Mouse (Mus musculus) embryonic facial prominence, embryonic 10.5 days (tissue): ENCODE data around the gene Efnb3. TPM values are rescaled to one million over a fixed set of nuclear protein-coding genes. Genes with fewer than 3 reads are reported as not detected.
"Not testable (repeated sequence)": the region's sequence is repeated elsewhere in the genome, so short reads cannot be mapped to it uniquely, and the experiment has no call there.

Experiments used
- DNase-seq: peaks from one replicate; pipeline ENCODE4 v3.0.0-alpha.2; 2017; ENCODE audit warnings: low spot score
- H3K27ac ChIP-seq: fragments of 300-500 bp; sonication (generic); replicated peaks from 2 replicates; pipeline ENCODE4 v1.5.1; 2016; ENCODE audit warnings: mild to moderate bottlenecking
- H3K27me3 ChIP-seq: fragments of 300-500 bp; sonication (generic); replicated peaks from 2 replicates; pipeline ENCODE4 v1.6.1; 2016; ENCODE audit warnings: low read depth, mild to moderate bottlenecking; ENCODE audit not compliant: poor library complexity, severe bottlenecking
- H3K36me3 ChIP-seq: fragments of 300-500 bp; sonication (generic); replicated peaks from 2 replicates; pipeline ENCODE4 v1.6.1; 2016; ENCODE audit warnings: mild to moderate bottlenecking, moderate library complexity
- H3K4me1 ChIP-seq: fragments of 300-500 bp; sonication (generic); 2 replicates; pipeline ENCODE4 v1.6.1; 2016
- H3K4me3 ChIP-seq: fragments of 300-500 bp; sonication (generic); 2 replicates; pipeline ENCODE4 v1.5.1; 2016; ENCODE audit warnings: mild to moderate bottlenecking, moderate library complexity
- H3K9me3 ChIP-seq: fragments of 300-500 bp; sonication (generic); 2 replicates; pipeline ENCODE4 v1.6.1; 2016; ENCODE audit warnings: mild to moderate bottlenecking
- WGBS: fragments of 180-500 bp; shearing (Covaris S2); methylation state at CpG from one replicate; pipeline ENCODE4 v1.1.7; 2016; 5-methylcytosine and 5-hydroxymethylcytosine counted together
- polyA plus RNA-seq: library from polyadenylated mRNA; unstranded; fragments of >200 nt; fragmentation: Nextera tagmentation; extraction: Ambion mirVana; gene quantifications from 2 replicates; pipeline ENCODE4 v1.2.1, GENCODE M21; 2016

Gene Efnb3
- polyA plus RNA-seq, 1 experiment from 2014 or later, result 29.5 TPM

- Histone ChIP-seq H3K9me3 (no peaks in the 10 kb centered on the region), H3K36me3 (no peaks in the 10 kb centered on the region), H3K4me3 (no peak overlapping the region), H3K27me3 (no peaks in the 10 kb centered on the region), H3K27ac (no peak overlapping the region), H3K4me1 (peaks cover 23% of the 10 kb centered on the region)
- 75% methylated on average over 1 of the region's 1 CpGs for WGBS
- DNase-seq, result no peak
Observed at GRCm38 (mm10) chr11:69534990-69535389, 25.0 kb downstream of the Efnb3 start.

DNA sequence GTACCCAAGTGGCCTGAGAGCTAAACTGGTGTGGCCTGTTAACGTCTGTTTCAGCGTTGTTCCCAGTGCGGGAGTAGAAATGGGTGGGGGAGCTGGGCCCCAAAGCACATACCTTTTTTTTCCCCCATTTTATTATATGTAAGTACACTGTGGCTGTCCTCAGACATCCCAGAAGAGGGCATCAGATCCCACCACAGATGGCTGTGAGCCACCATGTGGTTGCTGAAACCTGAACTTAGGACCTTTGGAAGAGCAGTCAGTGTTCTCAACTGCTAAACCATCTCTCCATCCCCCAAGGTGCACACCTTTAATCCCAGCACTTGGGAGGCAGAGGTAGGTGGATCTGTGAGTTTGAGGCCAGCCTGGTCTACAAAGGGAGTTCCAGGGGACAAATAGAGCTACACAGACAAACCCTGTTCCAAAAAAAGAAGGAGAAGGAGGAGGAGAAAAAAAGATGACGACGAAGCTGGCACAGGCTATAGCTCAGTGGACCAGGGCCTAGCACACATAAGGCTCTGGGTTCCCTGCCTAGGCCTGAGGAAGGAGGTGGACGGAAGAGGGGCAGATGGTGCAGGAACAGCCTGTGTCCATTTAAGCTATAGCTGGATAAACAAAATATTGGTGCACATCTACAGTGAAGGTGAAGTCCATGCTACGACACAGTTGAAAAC lies 27.4 kb downstream of the Efnb3 start:
- no peaks in the 10 kb centered on the region for H3K36me3 ChIP-seq
- 81% methylated on average over 7 of the region's 7 CpGs for WGBS
- H3K27ac ChIP-seq, result 0 out of 2 replicates have a peak overlapping the region, but pooled peaks have one; percentile 8
- peaks cover 11% of the 10 kb centered on the region for H3K4me1 ChIP-seq
- DNase-seq, result no peak
- H3K27me3 ChIP-seq, result no peaks in the 10 kb centered on the region
- H3K4me3 ChIP-seq, result no peak overlapping the region
- H3K9me3 ChIP-seq, result no peaks in the 10 kb centered on the region

GRCm38 (mm10) chr11:69530755-69531154 lies 29.2 kb downstream of the Efnb3 start:
- 86% methylated on average over 6 of the region's 6 CpGs for WGBS
- not testable (repeated sequence) for H3K4me3 ChIP-seq

DNA sequence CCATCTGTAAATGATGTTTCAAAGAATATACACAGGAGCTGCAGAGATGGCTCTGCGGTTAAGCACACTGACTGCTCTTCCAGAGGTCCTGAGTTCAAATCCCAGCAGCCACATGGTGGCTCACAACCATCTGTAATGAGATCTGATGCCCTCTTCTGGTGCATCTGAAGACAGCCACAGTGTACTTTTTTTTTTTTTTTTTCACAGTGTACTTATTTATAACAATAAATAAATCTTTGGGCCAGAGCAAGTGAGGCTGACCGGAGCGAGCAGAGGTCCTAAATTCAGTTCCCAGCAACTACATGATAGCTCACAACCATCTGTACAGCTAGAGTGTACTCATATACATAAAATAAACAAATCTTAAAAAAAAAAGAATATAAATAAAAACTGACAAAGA lies 29.7 kb downstream of the Efnb3 start:
- H3K4me1 ChIP-seq, result peaks cover 21% of the 10 kb centered on the region
- not testable (repeated sequence) for H3K27ac ChIP-seq, DNase-seq, H3K4me3 ChIP-seq, H3K27me3 ChIP-seq, H3K36me3 ChIP-seq, H3K9me3 ChIP-seq
- WGBS, result 89% methylated on average over 3 of the region's 3 CpGs

More at GRCm38 (mm10) chr11:69530755-69531154, 29.2 kb downstream of the Efnb3 start:
- not testable (repeated sequence) for H3K9me3 ChIP-seq, H3K36me3 ChIP-seq, H3K27me3 ChIP-seq, H3K27ac ChIP-seq, DNase-seq
- H3K4me1 ChIP-seq, result peaks cover 22% of the 10 kb centered on the region

DNA sequence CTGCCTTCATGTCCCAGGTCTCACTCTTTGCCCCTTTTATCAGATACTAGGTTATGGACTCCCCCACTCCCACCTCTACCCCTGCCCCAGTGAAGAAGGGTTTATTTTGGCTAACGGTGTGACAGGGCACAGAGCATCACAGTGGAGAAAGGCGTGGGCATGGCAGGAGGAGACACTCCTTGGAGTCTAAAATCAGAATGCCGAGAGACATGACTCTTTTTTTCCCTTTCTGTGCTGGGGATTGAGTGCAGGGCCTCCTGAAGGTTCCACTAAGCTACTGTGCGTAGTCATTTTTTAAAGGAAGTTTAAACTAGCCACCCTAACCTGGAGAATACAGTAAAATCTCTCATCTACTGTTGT lies 32.0 kb downstream of the Efnb3 start:
- no peak for DNase-seq
- H3K27ac ChIP-seq, result peak overlapping the region; percentile 88

GRCm38 (mm10) chr11:69527098-69528030 lies 32.6 kb downstream of the Efnb3 start:
- H3K4me1 ChIP-seq, result peaks cover 21% of the 10 kb centered on the region
- peak overlapping the region; percentile 88 for H3K27ac ChIP-seq
- no peaks in the 10 kb centered on the region for H3K9me3 ChIP-seq
- no peaks in the 10 kb centered on the region for H3K27me3 ChIP-seq
- 6% methylated on average over 30 of the region's 30 CpGs for WGBS
- H3K36me3 ChIP-seq, result no peaks in the 10 kb centered on the region
- DNase-seq, result peak; percentile 65
- H3K4me3 ChIP-seq, result peak overlapping the region; percentile 49

More for the DNA sequence above, 32.0 kb downstream of the Efnb3 start:
- no peaks in the 10 kb centered on the region for H3K27me3 ChIP-seq
- 77% methylated on average over 4 of the region's 4 CpGs for WGBS
- H3K36me3 ChIP-seq, result no peaks in the 10 kb centered on the region
- H3K9me3 ChIP-seq, result no peaks in the 10 kb centered on the region
- H3K4me3 ChIP-seq, result peak overlapping the region; percentile 49
- H3K4me1 ChIP-seq, result peaks cover 21% of the 10 kb centered on the region

- WGBS, result 46% methylated on average over 4 of the region's 4 CpGs
- DNase-seq, result no peak
- Histone ChIP-seq H3K27ac (peak overlapping the region; percentile 88), H3K4me1 (peaks cover 21% of the 10 kb centered on the region), H3K4me3 (peak overlapping the region; percentile 49), H3K27me3 (no peaks in the 10 kb centered on the region), H3K9me3 (no peaks in the 10 kb centered on the region), H3K36me3 (no peaks in the 10 kb centered on the region)
Observed at GRCm38 (mm10) chr11:69526631-69527030, 33.4 kb downstream of the Efnb3 start.

DNA sequence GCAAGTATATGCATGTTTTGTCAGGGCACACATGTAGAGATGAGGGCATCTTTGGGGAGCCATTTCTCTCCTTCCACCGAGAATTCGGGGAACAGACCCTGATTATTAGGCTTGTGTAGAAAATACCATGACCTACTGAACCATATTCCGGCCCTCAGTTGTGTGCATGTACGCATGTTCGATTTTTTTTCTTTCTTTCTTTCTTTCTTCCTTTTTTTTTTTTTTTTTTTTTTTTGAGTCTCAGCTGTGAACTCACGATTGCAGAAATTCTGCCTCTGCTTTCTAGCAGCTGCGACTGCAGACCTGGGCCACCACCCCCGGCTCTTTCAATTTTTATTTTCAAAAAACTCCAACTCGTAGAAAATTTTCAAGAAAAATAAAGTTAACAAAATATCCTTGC lies 34.3 kb downstream of the Efnb3 start:
- no peaks in the 10 kb centered on the region for H3K36me3 ChIP-seq
- H3K27ac ChIP-seq, result 0 out of 2 replicates have a peak overlapping the region, but pooled peaks have one; percentile 88
- H3K4me1 ChIP-seq, result peaks cover 25% of the 10 kb centered on the region
- DNase-seq, result no peak
- no peak overlapping the region for H3K4me3 ChIP-seq
- 91% methylated on average over 9 of the region's 9 CpGs for WGBS
- no peaks in the 10 kb centered on the region for H3K9me3 ChIP-seq
- no peaks in the 10 kb centered on the region for H3K27me3 ChIP-seq

DNA sequence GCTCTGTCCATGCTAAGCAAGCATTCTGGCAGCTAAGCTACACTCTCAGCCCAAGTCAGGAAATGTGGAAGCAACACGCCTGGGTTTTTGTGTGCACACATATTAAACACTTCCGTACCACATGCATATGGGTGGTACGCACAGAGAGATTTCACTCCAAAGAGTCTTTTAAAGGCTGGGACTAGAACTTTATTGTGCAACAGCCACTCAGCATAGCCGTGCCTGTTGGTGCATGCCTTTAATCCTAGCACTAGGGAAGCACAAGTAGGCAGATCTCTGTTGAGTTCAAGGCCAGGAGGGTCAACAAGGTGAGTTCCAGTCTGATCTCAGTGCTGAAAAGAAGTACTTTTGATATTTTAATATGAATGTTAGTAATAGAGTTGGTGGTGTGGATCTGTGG lies 36.4 kb downstream of the Efnb3 start:
- Histone ChIP-seq H3K27ac (no peak overlapping the region), H3K4me3 (no peak overlapping the region), H3K4me1 (peaks cover 29% of the 10 kb centered on the region), H3K36me3 (no peaks in the 10 kb centered on the region), H3K9me3 (no peaks in the 10 kb centered on the region), H3K27me3 (no peaks in the 10 kb centered on the region)
- 88% methylated on average over 4 of the region's 4 CpGs for WGBS
- no peak for DNase-seq

DNA sequence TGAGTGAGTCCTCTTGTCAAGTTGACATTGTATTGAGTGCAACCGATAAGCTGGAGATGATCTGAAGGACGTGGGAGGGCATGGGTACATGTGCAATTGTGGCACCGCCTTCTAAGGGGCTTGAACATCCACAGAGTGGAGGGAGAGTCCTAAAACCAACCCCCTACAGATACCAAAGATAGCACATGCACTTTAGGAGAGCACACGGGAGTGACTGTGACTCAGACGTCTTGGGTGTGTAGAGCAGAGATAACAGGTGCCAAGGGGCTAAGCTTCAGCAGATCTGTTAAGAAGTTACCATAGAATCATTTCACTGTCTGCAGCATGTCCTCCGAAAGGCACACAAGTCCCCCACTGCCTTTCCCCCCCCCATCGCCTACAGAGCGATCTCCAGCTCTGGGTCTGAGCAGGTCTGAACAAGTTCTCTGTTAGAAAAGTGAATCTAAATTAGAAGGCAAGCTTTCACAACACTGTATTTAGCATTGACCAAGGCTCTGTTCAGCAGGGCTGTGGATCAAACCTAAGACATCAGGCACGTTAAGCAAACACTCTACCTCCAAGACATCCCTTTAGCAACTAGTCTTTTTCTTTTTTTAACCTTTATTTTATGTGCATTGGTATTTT lies 38.4 kb downstream of the Efnb3 start:
- 84% methylated on average over 9 of the region's 9 CpGs for WGBS

GRCm38 (mm10) chr11:69519976-69520375 lies 40.0 kb downstream of the Efnb3 start:
- Histone ChIP-seq H3K36me3 (no peaks in the 10 kb centered on the region), H3K4me3 (no peak overlapping the region), H3K9me3 (no peaks in the 10 kb centered on the region), H3K4me1 (peaks cover 21% of the 10 kb centered on the region; the same call in 1 of the 2 replicates), H3K27me3 (peaks cover 13% of the 10 kb centered on the region; the same call in 1 of the 2 replicates), H3K27ac (no peak overlapping the region)
- DNase-seq, result no peak
- 71% methylated on average over 4 of the region's 4 CpGs for WGBS

More for the DNA sequence above, 38.4 kb downstream of the Efnb3 start:
- Histone ChIP-seq H3K27me3 (no peaks in the 10 kb centered on the region), H3K4me1 (peaks cover 18% of the 10 kb centered on the region), H3K27ac (no peak overlapping the region), H3K36me3 (no peaks in the 10 kb centered on the region), H3K9me3 (no peaks in the 10 kb centered on the region), H3K4me3 (no peak overlapping the region)
- no peak for DNase-seq

DNA sequence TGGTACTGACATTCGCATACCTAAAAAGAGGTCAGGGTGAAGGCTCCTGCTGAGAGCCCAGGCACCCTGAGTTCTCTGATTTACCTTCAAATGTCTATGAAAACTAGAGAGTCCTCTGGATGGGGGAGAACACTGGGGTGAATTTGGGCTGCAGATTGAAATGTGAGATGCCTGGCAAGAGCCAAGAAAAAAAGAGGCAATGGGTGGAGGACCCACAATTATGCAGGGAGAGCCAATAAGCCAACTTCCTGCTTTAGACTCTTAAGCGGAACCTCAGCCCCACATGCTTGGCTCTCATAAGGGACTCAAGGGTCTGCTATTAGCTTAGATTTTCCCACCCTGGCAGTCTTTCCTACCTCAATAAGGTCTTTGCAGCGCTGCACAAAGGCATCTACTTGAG lies 43.3 kb downstream of the Efnb3 start:
- Histone ChIP-seq H3K27ac (no peak overlapping the region), H3K36me3 (no peaks in the 10 kb centered on the region), H3K27me3 (peaks cover 17% of the 10 kb centered on the region; the same call in 1 of the 2 replicates), H3K4me1 (peaks cover 28% of the 10 kb centered on the region), H3K9me3 (no peaks in the 10 kb centered on the region), H3K4me3 (no peak overlapping the region)
- 77% methylated on average over 3 of the region's 3 CpGs for WGBS
- no peak for DNase-seq
